Mouse (Mus musculus): Measurements from ENCODE around the gene Iqgap2. TPM values are rescaled to one million over a fixed set of nuclear protein-coding genes. Genes with fewer than 3 reads are reported as not detected.

The Iqgap2 gene
- total RNA-seq, 2 experiments from 2014 or later = 91.9 to 143 TPM

DNA sequence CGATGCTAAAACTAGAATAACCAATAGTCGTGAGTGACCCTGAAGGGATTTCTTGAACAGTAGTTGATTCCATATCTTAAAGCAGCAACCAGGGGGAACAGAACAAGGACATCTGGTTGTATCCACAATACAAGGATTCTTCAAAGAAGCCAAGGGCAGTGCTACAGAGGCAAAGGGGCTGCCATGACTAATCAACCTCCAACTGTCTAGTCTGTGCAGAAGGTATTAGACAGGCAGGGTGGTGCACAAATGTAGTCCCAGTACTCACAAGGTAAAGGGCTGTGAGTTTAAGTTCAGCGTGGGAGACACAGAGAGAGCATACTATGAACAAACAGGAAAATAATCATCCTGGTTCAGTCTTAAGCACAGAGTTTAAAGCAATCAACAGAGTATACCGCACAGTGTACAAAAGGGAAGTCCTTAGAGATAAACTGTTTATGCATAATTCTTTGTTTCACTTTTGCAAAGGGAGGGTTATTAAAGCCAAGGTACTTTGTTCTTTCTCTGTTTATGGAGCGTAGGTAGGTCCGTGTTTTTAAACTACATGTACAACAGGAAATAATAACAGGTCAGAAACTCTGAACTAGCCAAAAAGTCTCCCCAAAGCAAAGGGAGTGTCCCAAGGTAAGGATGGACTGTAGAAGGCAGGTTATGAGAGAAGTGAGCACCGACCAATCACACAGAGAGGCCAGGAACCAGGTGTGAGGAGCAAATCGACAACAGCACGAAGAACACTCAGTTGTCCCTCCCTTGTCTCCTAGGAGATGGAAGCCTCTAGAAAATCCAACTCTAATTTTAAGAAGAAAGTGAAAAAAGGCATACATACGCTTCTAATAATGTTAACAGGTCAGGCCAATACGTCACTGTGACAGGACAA, 149.7 kb downstream of the Iqgap2 start:
- ATAC-seq (replicated peaks; ENCODE audit: poor library complexity, severe bottlenecking) = peak; percentile 41; the same call in 1 of the 2 replicates

DNA sequence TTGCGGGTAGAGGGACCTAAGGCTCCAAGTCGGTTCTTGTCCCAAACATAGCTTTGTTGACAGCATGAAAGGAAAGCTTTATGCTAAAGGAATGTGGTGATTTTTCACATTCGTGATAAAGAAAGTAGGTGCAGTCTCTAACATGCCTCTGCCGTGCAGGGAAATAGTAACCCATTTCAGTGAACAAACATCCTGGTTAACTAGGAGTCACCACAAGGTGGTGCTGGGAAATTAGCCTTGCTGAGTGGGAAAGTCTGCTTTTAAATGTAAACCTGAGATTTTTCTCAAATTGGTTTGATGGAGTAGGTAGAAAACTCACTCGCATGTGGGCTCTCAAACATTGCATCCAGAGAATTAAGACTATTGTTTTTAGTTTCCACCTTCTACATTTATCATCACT, 152.1 kb downstream of the Iqgap2 start:
- ATAC-seq (replicated peaks; ENCODE audit: poor library complexity, severe bottlenecking) = no peak

DNA sequence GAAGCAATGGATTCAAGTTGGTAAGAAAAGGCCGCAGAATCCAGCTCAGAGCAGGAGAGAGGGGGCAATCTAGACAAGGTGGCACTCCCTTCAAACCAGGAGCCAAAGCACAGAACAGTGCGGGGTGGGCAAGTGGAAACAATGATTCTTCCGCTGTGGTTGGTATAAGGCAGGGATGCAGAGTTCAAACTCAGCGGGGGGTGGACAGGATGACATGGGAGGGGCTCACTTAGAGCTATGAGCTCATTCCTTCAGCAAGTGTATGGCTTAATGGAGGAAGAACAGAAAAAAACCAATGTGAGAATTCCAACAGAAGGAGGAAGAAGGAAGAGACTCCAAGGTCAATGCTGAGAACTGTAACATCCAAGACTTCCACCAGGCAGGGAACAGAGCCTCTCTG, 161.2 kb downstream of the Iqgap2 start:
- no peak for ATAC-seq (replicated peaks; ENCODE audit: poor library complexity, severe bottlenecking)

DNA sequence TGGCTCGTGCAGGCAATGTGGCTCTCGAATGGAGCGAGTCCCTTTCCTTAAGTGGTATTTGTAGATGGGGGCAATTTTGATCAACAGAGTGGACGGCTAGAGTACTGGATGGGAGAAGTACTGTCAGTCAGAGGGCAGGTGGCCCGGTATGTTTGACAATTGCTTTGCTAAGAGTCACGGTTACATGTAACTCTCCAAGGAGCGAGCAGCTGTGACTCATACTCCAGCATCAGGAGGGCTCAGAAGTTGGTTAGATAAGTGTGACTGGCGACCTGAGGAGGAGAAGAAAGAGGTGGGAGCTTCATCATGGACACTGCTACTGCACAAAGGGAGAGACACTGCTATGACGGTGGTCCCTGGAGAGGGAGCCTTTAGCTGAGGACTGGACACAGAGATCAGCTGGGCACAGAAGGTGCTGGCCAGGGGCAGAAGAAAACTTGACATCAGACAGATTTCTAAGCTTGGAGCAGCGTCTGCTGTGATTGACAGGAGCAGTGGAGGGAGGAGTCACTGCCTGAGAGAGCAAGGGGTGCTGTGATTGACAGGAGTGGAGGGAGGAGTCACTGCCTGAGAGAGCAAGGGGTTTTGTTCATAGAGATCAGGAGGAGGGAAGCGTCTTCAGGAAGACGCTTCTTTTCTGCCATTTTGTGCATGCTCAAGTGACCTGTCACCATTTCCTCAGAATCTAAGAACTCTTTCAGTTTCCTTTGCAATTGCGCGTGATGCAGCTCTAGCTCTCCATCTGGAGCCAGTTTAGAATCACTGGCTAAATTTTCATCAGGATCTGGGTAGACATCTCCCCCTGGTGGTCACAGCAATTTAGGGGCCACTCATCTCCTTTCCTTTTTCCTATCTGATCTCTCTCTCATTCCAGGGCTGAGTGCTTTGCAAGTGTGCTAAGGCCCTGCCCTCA, 172.1 kb downstream of the Iqgap2 start:
- peak; percentile 85 for ATAC-seq (replicated peaks; ENCODE audit: poor library complexity, severe bottlenecking)

DNA sequence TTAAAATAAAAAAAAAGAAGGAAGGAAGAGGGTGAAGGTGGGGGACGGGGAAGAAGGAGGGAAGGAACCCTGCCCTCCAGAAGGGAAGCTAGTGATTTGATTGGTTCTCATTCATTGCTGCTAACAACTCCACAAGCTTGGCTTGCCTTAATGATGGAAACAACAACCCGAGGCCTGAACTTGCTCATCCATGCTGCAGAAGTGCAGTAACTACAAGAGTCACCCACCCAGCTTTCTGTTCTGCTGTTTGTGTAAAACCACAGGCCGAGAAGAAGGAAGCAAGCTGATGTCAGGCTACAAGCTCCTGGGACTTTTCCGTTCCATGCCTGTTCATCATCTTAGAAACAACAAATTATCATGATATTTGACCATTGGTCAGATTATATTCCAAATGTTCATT, 176.4 kb downstream of the Iqgap2 start:
- no peak for ATAC-seq (replicated peaks; ENCODE audit: poor library complexity, severe bottlenecking)

DNA sequence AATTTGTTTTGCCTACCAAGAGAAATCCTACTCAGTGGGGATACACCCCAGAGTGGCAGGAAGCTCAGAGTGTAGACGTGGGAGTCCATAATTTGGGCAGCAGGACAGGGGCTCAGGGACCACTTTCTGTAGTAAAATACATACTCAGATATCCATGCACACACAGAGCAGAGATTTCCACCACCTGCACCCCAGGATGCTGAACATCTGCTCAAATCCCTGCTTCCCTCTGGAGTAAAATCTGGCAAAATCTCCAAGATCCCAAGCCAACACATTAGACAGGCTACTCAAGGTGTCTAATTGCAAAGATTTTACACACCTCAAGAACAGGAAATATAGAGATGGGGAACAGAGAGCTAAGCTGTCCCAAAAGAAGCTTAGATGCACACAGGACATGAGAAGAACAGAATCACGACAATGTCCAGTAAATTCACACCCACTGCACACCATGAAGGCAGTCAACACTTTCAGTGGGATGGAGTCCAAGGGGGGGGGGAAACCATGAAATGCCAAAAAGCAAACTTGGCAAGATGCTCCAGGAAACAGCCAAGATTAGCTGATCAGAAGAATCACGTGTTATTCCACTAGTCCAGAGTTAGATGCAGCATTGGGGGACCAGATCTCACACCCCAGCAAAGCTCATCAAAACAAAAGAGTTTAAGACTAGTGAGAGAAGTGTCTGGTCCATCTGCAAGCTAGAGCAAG, 177.3 kb downstream of the Iqgap2 start:
- no peak for ATAC-seq (replicated peaks; ENCODE audit: poor library complexity, severe bottlenecking)

DNA sequence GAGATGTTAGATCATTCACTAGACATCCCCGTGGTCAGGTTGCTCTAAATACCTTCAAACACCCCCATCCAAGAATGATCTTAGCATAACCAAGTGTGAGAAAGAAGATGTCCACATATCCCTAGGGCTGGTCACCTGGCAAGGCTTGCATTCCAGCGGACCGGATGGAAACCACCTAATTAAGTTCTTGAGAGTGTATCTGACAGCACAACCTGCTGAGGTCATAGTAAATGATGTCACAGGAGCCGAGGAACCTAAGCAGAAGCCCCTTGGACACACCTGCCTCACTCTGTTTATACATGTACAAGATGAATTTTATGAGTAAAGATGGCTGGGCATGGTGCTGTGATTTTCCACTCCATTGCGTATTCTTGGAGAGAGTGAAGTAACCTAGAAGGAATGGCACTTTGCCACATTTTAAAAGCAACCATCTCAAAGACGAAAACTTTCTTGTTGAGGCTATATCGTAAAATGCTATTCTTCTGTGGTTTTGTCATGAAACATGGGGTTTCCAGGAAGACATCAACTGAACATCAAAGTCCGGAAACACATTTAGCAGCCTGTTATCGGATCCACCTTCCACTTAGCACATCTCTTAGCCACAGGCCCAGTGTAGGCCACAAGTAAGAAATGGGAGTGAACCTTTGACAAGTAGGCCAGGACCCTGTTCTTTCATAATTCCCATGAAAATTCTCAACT, 179.0 kb downstream of the Iqgap2 start:
- ATAC-seq (replicated peaks; ENCODE audit: poor library complexity, severe bottlenecking) = no peak

DNA sequence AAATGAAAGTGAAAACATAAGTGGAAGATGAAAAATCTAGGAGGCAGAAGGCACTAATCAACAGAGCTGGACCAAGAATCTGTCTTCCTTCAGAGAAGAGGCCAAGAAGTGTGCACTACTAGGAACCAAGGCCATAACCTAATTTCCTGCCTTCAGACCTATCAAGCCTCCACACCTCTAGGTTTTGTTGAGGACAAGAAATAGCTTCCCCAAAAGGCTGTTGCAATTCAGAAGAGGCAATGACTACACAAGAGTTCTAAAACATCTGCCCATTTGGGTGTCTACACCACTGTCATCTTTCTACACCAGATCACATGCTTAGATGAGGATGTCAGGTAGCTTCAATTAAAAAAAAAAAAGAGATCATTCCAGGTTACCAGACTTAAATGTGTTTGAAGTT, 179.7 kb downstream of the Iqgap2 start:
- ATAC-seq (replicated peaks; ENCODE audit: poor library complexity, severe bottlenecking) = 0 out of 2 replicates have a peak, but pooled peaks have one; percentile 40

DNA sequence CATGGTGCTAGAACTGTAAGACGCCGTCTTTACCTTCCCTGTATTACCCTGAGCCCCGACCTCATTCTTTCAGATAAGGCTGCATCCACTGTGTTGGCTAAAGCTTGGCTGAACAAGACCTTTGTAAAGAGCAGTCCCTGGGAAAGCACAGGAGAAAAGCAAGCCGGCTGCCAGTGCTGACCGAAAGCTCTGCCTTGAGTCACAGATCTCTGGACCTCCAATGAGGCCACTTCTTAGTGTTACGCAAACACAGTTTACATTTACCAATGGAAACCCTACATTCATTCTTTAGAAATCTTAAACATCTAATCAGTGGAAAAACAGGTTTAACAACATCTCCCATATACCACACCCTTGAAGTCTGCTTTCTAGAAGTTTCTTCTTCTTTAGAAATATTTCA, 186.1 kb downstream of the Iqgap2 start:
- no peak for ATAC-seq (replicated peaks; ENCODE audit: poor library complexity, severe bottlenecking)

DNA sequence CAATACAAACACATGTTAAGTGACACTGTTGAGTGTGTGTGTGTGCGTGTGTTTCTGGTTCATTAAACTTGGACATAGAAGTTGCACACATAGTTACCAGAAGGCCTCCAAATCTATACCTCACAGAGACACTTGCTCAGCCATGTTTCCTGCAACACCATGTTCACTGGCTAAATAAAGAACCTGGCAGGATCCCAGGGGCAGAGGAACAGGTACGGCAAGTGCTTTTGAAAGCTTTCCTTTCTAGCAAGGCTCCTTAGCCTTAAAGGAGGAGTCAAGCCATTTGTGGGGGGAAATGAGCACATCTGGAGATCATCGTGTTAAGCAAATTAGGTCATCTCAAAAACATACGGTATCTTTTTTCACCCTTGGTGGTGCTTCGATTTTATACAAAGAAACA, 188.3 kb downstream of the Iqgap2 start:
- no peak for ATAC-seq (replicated peaks; ENCODE audit: poor library complexity, severe bottlenecking)

DNA sequence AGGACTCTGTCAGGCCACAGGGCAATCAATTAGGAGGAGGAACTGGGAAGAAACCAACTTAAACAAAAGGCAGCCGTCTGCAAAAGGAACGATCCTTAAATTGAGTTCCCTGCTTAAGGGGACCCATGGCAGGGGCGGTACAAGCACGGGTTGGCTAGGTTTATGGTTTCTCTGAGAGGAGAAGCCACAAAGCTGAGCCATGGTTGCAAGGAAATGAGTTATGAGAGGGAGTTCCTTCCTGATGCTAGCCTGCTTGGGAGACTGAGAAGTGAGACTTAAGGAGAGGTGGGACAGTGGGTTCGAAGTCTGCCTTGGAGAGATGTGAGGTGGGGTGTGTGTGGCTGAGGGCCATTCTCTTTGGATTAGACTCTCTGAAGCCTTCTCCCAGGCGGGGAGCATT, 193.8 kb downstream of the Iqgap2 start:
- peak; percentile 78 for ATAC-seq (replicated peaks; ENCODE audit: poor library complexity, severe bottlenecking)

DNA sequence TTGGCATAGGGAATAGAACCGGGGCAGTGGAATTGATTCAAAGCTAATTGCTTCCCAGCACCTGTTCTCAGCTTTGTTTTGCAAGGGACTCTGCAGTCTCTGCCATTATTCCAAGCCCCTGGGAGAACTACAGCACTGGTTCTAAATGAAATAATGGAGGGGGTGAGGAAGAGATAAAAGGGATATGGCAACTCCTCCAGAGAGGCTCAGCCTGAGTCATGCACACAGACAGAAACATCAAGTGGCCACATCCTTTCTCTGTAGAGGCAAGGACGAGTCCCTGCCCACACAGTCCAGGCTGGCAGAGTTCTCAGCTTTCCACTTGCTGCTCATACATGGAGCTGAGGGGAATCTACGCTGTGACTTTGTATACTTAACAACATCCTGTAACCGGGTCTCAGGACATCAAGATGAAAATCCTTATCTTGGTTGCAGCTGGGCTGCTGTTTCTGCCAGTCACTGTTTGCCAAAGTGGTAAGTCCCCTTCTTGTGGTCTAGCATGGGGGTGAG, 195.0 kb downstream of the Iqgap2 start, which contains the start of gene F2rl2:
TSS of gene F2rl2 (plus strand) at position 200 of the 510 bp plus-strand sequence.
- ATAC-seq (replicated peaks; ENCODE audit: poor library complexity, severe bottlenecking) = peak; percentile 47

DNA sequence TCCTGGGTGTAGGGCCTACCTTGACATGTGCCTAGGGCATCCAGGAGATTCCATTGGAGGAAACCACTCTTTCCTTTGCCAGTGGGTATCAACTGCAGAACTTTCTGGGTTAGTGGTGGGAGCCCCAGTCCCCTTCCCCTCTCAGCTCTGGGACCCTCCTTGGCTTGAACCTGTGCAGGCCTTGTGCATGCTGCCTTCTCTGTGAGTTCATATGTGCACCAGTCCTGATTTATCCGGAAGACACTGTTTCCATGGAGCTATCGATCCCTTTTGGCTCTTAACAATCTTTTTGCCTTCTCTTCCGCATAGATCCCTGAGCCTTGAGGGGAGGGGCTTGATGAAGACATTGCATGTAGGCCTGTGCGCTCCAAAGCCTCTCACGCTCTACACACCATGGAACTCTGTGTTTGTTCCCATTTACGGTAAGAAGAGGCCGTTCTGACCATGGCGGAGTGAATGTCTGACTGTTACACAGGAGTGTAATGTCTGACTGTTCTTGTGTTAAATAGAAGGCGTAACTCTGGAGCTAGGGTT, 195.5 kb downstream of the Iqgap2 start:
- no peak for ATAC-seq (replicated peaks; ENCODE audit: poor library complexity, severe bottlenecking)

DNA sequence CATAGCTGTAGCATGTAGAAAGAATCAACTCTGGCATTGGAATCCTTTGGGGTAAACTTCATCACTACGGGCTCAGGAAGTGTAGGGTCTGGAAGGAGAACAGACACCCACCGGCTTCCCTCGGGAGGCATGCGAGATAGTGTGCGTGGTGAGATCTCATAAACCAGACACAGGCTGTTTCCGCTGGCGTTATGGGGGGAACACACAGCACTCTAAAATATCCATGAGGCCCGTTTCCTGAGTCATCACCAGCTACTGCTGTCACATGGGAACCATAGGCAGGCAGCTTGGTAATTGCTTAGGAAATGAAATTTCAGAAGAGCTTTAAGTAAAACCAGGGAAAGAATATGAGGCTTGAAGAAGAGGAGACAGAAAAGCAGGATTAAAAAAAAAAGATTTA, 199.5 kb downstream of the Iqgap2 start:
- ATAC-seq (replicated peaks; ENCODE audit: poor library complexity, severe bottlenecking) = no peak

DNA sequence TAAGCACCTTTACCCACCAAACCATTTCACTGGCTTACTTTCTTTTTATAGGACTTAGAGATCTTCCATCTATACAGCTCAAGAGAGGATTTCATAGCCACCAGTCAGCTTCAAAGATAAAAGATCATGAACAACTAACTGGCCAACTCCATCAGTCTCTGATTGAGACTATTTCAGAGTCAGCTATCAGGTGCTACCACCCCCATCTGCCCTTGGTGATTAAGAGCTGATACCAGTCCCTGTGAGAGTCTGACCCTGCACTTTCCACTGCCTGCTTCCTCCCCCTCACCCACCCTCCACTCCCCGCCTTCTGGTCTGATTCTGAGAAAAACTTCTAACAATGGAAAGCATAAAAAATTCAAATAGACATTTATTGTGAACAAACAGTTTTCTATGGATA, 203.1 kb downstream of the Iqgap2 start:
- no peak for ATAC-seq (replicated peaks; ENCODE audit: poor library complexity, severe bottlenecking)

DNA sequence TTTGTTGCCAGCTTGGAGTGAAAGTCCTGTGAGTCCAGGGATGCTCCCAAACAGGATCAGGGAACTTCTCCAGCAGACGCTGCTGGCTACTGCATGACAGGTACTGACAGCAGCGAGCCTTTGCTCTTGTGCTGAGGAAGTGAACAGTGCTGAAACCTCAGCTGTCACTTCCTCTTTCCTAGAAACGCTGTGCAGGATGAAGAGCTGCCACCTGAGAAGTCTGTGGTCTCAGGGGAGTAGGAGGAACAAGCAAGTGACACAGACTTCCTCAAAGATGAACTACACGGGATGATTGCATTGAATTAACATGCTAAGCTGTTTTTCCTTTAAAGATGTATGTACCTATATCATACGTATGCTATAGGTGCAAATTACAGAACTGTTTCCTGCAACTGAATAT, 206.0 kb downstream of the Iqgap2 start:
- ATAC-seq (replicated peaks; ENCODE audit: poor library complexity, severe bottlenecking) = peak; percentile 96

DNA sequence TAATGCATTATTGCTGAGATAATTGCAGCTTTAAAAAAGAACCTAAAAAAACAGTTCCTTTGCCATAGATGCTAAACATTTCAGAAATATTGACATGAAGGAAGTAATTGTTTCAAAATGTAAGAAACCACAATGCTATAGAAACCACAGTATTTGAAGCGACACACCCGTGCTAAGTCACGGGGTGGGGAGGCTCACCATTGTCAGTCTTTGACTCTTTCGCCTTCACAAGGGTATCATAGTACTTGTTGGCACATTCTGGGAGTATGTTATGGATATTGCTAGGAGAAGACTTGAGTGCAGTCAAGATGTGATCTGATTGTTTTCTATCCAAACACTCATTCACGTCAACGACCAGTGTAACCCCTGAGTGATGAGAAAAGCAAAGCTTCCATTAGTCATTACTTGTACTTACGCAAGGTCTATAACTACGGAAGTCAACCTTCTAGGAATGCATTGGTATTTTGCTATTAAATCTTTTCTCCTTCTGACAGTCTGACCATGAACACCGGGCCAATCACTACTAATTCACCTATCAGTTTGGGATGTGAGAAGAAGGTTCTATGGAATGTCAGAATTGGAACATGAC, 207.0 kb downstream of the Iqgap2 start:
- ATAC-seq (replicated peaks; ENCODE audit: poor library complexity, severe bottlenecking) = peak; percentile 60

DNA sequence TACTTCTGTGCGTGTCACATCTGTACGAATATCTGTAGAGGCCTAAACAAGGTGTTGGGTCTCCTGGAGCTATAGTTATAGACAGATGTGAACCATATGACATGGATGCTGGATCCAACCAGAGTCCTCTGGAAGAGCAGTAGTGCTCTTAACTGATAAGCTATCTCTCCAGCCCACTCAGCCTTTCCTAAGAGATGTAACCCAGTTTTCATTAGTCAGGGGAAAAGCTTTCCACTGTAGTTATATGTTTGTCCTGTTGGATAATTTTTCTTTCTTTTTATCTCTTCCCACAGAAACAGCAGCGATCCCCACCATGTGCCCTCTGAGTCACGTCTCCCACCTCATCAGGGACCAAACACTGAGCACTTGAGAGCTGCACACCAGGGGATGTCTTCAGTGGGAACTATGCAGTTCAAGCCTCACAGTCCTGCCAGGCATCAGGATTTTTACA, 212.2 kb downstream of the Iqgap2 start:
- ATAC-seq (replicated peaks; ENCODE audit: poor library complexity, severe bottlenecking) = no peak

DNA sequence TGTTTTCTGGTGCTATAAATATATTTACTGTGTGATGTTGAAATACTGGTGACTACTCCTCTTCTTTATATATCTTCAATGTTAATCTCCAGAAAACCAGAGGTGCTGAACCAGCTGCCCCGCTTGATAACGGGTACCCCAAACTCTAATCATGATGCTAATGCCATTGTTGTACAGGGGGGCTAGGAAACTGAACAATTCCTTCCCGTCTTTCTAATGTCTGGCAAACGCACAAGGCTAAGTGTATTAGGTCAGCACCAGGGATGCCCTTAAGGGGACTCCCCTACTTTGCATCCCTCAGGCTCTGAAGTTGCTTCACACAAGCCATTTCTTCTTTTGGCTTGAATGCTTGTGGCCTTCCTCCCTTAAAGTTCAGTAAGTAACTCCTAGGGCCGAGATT, 212.6 kb downstream of the Iqgap2 start:
- no peak for ATAC-seq (replicated peaks; ENCODE audit: poor library complexity, severe bottlenecking)

Data from granulocyte monocyte progenitor cell, adult 5-6 weeks (primary cell).